In genomic region chr4:46506801-46507610, GRCm38 (mm10) we compare ENCODE assay signal across 8 mouse cellular contexts. TPM values are rescaled to one million over a fixed set of nuclear protein-coding genes. Genes with fewer than 3 reads are reported as not detected.
A peak's percentile ranks its signal among the peaks of the same experiment; 100 is the strongest.
DNase-seq lines count a peak whose midpoint lies in the region; ATAC-seq and TF ChIP-seq lines count a peak whose summit lies in the region.

No protein-coding gene starts in this region.

- ATAC-seq in Patski: peak; percentile 87
- ATAC-seq in hindbrain, embryonic 11.5 days (ENCODE audit: low FRiP score): peak; percentile 96
- ATAC-seq in lung, postnatal 0 days: peak; percentile 99

- H3K36me3 ChIP-seq in hindbrain, embryonic 11.5 days (ENCODE audit: control insufficient read depth, insufficient read depth, low read length): no peaks in the 10 kb centered on the region
- H3K36me3 ChIP-seq in lung, postnatal 0 days (ENCODE audit: insufficient read depth, low read length): peaks cover 5% of the 10 kb centered on the region; the same call in 1 of the 2 replicates

- CTCF ChIA-PET in Patski (lab: Charles Lee): interaction anchor here (1.6 to 2.5 kb wide), 3 partner anchors 13 to 151 kb away, joined by 5 to 9 read pairs (median 8); no protein-coding TSS in a partner anchor

- H3K4me1 ChIP-seq in hindbrain, embryonic 11.5 days (replicated peaks; ENCODE audit: control insufficient read depth, insufficient read depth, low read length): no peaks in the 10 kb centered on the region
- no peaks in the 10 kb centered on the region; the same call in 1 of the 2 replicates for H3K4me1 ChIP-seq in lung, postnatal 0 days (ENCODE audit: insufficient read depth, low read depth, low read length)

- peak overlapping the region; percentile 62 for H3K27ac ChIP-seq in hindbrain, embryonic 11.5 days (ENCODE audit: low read depth, low read length)
- no peak overlapping the region for H3K27ac ChIP-seq in lung, postnatal 0 days (ENCODE audit: low read length)

- H3K4me2 ChIP-seq in hindbrain, embryonic 11.5 days (replicated peaks; ENCODE audit: low read depth, low read length): peak overlapping the region; percentile 93
- peak overlapping the region; percentile 96 for H3K4me2 ChIP-seq in lung, postnatal 0 days (replicated peaks; ENCODE audit: low read depth, low read length)

- under 1% methylated on average over 87 of the region's 94 CpGs for WGBS in hindbrain, embryonic 11.5 days
- WGBS in lung, postnatal 0 days: under 1% methylated on average over 82 of the region's 94 CpGs

- in situ Hi-C loops in Patski (cut with MboI; ENCODE audit: low pct_unique_long_range_greater_than_20kb): no loop called here

- peak overlapping the region; percentile 2; the same call in 1 of the 2 replicates for H3K9ac ChIP-seq in hindbrain, embryonic 11.5 days (ENCODE audit: low read depth, low read length)
- peak overlapping the region; percentile 36; the same call in 1 of the 2 replicates for H3K9ac ChIP-seq in lung, postnatal 0 days (replicated peaks; ENCODE audit: low read depth)

- no peak for TF ChIP-seq CTCF in Patski (IDR thresholded peaks at IDR 0.05)
- no peak for TF ChIP-seq CTCF in lung, postnatal 0 days (IDR thresholded peaks at IDR 0.05)

- H3K27me3 ChIP-seq in Patski: no peaks in the 10 kb centered on the region
- peaks cover 14% of the 10 kb centered on the region for H3K27me3 ChIP-seq in hindbrain, embryonic 11.5 days (ENCODE audit: control insufficient read depth, insufficient read depth, low read length)
- H3K27me3 ChIP-seq in lung, postnatal 0 days (replicated peaks; ENCODE audit: insufficient read depth, low read length): no peaks in the 10 kb centered on the region

- peak; percentile 58 for DNase-seq in Patski (ENCODE audit: low read depth, low spot score)
- peak; percentile 96 to 99 for DNase-seq in cerebellum, postnatal 10 days
- DNase-seq in frontal cortex, adult 2 months (ENCODE audit: extremely low spot score in 1 of 2, low spot score in 1 of 2): peak; percentile 85 to 95
- peak; percentile 96 for DNase-seq in hindbrain, embryonic 11.5 days (ENCODE audit: low spot score)
- peak; percentile 93 to 96 for DNase-seq in layer of hippocampus, postnatal 10 days (ENCODE audit: low spot score in 2 of 2)
- peak; percentile 98 for DNase-seq in lung, postnatal 0 days (ENCODE audit: low spot score)
- peak; percentile 89 for DNase-seq in ovary, postnatal 14 days (ENCODE audit: low spot score)
- peak; percentile 85 to 90 for DNase-seq in thymus, postnatal 10 days (ENCODE audit: low spot score in 2 of 2)

- peak overlapping the region; percentile 54 for H3K4me3 ChIP-seq in hindbrain, embryonic 11.5 days (ENCODE audit: low read depth, low read length)
- peak overlapping the region; percentile 55 for H3K4me3 ChIP-seq in lung, postnatal 0 days (ENCODE audit: low read depth, low read length)

- H3K9me3 ChIP-seq in hindbrain, embryonic 11.5 days (ENCODE audit: control insufficient read depth, low read length): no peaks in the 10 kb centered on the region
- H3K9me3 ChIP-seq in lung, postnatal 0 days (ENCODE audit: low read length): no peaks in the 10 kb centered on the region

- no peak for TF ChIP-seq EP300 in lung, postnatal 0 days (IDR thresholded peaks at IDR 0.05)

- POLR2A ChIA-PET in Patski (lab: Charles Lee): no interaction called here

RNA-seq across cellular contexts. Expression of gene Nans, which starts 18.0 kb away (rescaled TPM):
- polyA plus RNA-seq in Patski (2021): 51.0 TPM
- polyA plus RNA-seq in frontal cortex, adult 2 months (2012; rRNA removed): 19.1 and 20.6 TPM in 2 replicates
- 79.7 and 88.4 TPM in 2 replicates for polyA plus RNA-seq in hindbrain, embryonic 11.5 days (2014; fragmentation: Nextera tagmentation; extraction: Ambion mirVana)
- 10 to 100 TPM; 34.0 to 39.6 TPM for total RNA-seq in layer of hippocampus, postnatal 10 days (2021)
- polyA plus RNA-seq in lung, postnatal 0 days (2015; fragmentation: Nextera tagmentation; extraction: Ambion mirVana): 48.2 and 52.4 TPM in 2 replicates

RNA-seq across cellular contexts. Expression of gene Trim14, which starts 28.9 kb away (rescaled TPM):
- 0.44 TPM for polyA plus RNA-seq in Patski (2021)
- 1.00 and 1.1 TPM in 2 replicates for polyA plus RNA-seq in frontal cortex, adult 2 months (2012; rRNA removed)
- polyA plus RNA-seq in hindbrain, embryonic 11.5 days (2014; fragmentation: Nextera tagmentation; extraction: Ambion mirVana): 0.84 and 1.0 TPM in 2 replicates
- under 1 TPM; 0.62 to 0.69 TPM for total RNA-seq in layer of hippocampus, postnatal 10 days (2021)
- 5.2 and 5.4 TPM in 2 replicates for polyA plus RNA-seq in lung, postnatal 0 days (2015; fragmentation: Nextera tagmentation; extraction: Ambion mirVana)

RNA-seq across cellular contexts. Expression of gene Anp32b, which starts 56.3 kb away (rescaled TPM):
- polyA plus RNA-seq in Patski (2021): 183 TPM
- polyA plus RNA-seq in frontal cortex, adult 2 months (2012; rRNA removed): 57.1 and 58.3 TPM in 2 replicates
- 271 and 285 TPM in 2 replicates for polyA plus RNA-seq in hindbrain, embryonic 11.5 days (2014; fragmentation: Nextera tagmentation; extraction: Ambion mirVana)
- total RNA-seq in layer of hippocampus, postnatal 10 days (2021): 10 to 100 TPM; 53.5 to 59.3 TPM
- 81.3 and 91.0 TPM in 2 replicates for polyA plus RNA-seq in lung, postnatal 0 days (2015; fragmentation: Nextera tagmentation; extraction: Ambion mirVana)
